Mouse (Mus musculus) liver, embryonic 12.5 days (tissue): Measurements from ENCODE around the gene Ccdc157. TPM values are rescaled to one million over a fixed set of nuclear protein-coding genes. Genes with fewer than 3 reads are reported as not detected.

Experiments
- ATAC-seq: fragments of 200-750 bp; cut with Nextera tagmentation; 2 replicates; pipeline ENCODE4 v1.8.0; 2017; ENCODE audit warnings: moderate number of reproducible peaks, mild to moderate bottlenecking, moderate library complexity
- H3K27ac ChIP-seq: fragments of 300-500 bp; sonication (generic); 2 replicates; pipeline ENCODE4 v1.5.1; 2016; ENCODE audit warnings: mild to moderate bottlenecking
- H3K27me3 ChIP-seq: fragments of 300-500 bp; sonication (generic); replicated peaks from 2 replicates; pipeline ENCODE4 v1.6.1; 2016; ENCODE audit warnings: mild to moderate bottlenecking, moderate library complexity
- H3K36me3 ChIP-seq: fragments of 300-500 bp; sonication (generic); 2 replicates; pipeline ENCODE4 v1.6.1; 2016; ENCODE audit warnings: mild to moderate bottlenecking, moderate library complexity
- H3K4me1 ChIP-seq: fragments of 300-500 bp; sonication (generic); 2 replicates; pipeline ENCODE4 v1.6.1; 2016
- H3K4me2 ChIP-seq: fragments of 300-500 bp; sonication (generic); 2 replicates; pipeline ENCODE4 v1.6.1; 2016; ENCODE audit warnings: mild to moderate bottlenecking, moderate library complexity
- H3K4me3 ChIP-seq: fragments of 300-500 bp; sonication (generic); 2 replicates; pipeline ENCODE4 v1.5.1; 2016; ENCODE audit warnings: mild to moderate bottlenecking, moderate library complexity
- H3K9ac ChIP-seq: fragments of 300-500 bp; sonication (generic); 2 replicates; pipeline ENCODE4 v1.6.1; 2016; ENCODE audit warnings: mild to moderate bottlenecking, moderate library complexity
- H3K9me3 ChIP-seq: fragments of 300-500 bp; sonication (generic); replicated peaks from 2 replicates; pipeline ENCODE4 v1.6.1; 2016; ENCODE audit warnings: mild to moderate bottlenecking, moderate library complexity
- WGBS: fragments of 180-500 bp; shearing (Covaris S2); methylation state at CpG from one replicate; pipeline ENCODE4 v1.1.7; 2016; ENCODE audit not compliant: insufficient replicate concordance; 5-methylcytosine and 5-hydroxymethylcytosine counted together
- polyA plus RNA-seq: library from polyadenylated mRNA; unstranded; fragments of >200 nt; fragmentation: Nextera tagmentation; extraction: Ambion mirVana; gene quantifications from 2 replicates; pipeline ENCODE4 v1.2.1, GENCODE M21; 2016

The Ccdc157 gene
- 1.4 and 1.5 TPM in 2 replicates for polyA plus RNA-seq

GRCm38 (mm10) chr11:4159808-4160708 lies at the start of gene Ccdc157, which contains the start of gene Sf3a1:
Gene Ccdc157 (minus strand): TSS chr11:4160293.
Gene Sf3a1 (plus strand): TSS chr11:4160350.
- Histone ChIP-seq H3K9me3 (no peaks in the 10 kb centered on the region), H3K9ac (peak within 1 kb of the TSS; percentile 92), H3K4me1 (peaks cover 70% of the 10 kb centered on the region), H3K27me3 (no peaks in the 10 kb centered on the region), H3K27ac (peak within 1 kb of the TSS; percentile 83), H3K4me2 (peak within 1 kb of the TSS; percentile 96), H3K36me3 (peaks cover 41% of the 10 kb centered on the region), H3K4me3 (peak within 1 kb of the TSS; percentile 91)
- peak; percentile 94 for ATAC-seq
- 1% methylated on average over 54 of the region's 54 CpGs for WGBS

DNA sequence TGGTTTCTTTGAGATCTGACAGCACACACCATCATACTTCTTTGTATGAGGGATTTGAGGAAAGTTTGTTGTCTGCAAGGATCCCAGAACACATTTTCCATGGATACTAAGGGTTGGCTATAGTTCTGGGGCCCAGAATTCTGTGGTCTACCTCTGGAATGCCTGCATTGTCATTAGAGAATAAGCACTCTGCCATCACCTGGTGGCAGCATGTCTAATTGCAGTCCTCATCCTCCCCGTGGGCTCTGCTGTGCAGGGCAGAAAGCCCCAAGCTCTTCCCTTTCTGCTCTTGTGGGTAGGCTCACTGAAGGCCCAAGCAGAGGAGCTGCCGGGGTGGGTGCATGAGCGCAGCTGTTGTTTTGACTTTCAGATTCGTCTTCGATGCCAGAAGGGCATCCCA lies 49.5 kb upstream of the Ccdc157 start:
- no peak overlapping the region for H3K4me2 ChIP-seq
- peaks cover 3% of the 10 kb centered on the region; the same call in 1 of the 2 replicates for H3K4me1 ChIP-seq
- H3K9me3 ChIP-seq, result no peaks in the 10 kb centered on the region
- peaks cover 63% of the 10 kb centered on the region for H3K36me3 ChIP-seq
- H3K27ac ChIP-seq, result no peak overlapping the region
- no peaks in the 10 kb centered on the region for H3K27me3 ChIP-seq
- no peak overlapping the region for H3K4me3 ChIP-seq
- 70% methylated on average over 5 of the region's 5 CpGs for WGBS
- H3K9ac ChIP-seq, result no peak overlapping the region
- no peak for ATAC-seq

DNA sequence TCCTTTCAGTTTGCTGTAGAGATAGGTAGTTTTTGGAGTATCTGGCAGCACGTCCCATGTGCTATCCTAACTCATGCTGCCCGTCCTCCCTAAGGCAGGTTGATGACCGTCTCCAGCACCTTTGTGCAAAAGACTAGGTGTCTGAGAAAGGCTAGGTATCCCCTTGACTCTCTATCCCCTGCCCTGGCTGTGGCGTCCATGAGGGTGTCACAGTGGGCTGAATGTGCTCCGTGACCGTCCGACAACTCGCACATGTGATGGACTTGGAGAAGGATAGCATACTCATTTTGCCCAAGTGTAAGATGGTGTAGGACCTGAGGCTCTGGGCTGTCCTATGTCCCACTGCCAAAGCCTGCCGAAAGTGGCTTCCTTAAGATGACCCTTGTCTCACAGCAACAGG lies 47.6 kb upstream of the Ccdc157 start:
- Histone ChIP-seq H3K36me3 (peaks cover 49% of the 10 kb centered on the region), H3K9ac (no peak overlapping the region), H3K27ac (no peak overlapping the region), H3K9me3 (no peaks in the 10 kb centered on the region), H3K4me3 (no peak overlapping the region), H3K4me2 (no peak overlapping the region), H3K27me3 (no peaks in the 10 kb centered on the region), H3K4me1 (peaks cover 17% of the 10 kb centered on the region)
- WGBS, result 84% methylated on average over 9 of the region's 9 CpGs
- ATAC-seq, result no peak

DNA sequence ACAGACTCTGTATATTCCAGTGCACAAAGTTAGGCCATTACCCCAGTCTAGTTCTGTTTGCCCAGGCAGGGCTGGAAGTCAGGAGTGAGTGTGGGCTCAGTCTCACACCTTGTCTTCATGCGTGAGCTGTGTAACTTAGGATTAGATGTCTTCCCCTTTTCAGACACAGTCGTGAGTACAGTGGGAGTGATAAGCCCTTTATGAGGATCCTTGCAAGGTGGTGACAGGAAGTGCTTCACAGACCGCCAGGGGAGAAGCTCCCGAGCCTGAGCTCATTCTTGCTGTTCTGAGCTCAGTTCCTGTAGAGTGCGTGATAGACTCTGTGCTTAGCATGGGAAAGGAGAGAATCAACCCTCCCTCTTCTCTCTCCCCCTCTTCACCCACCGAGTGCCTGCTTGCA lies 46.5 kb upstream of the Ccdc157 start:
- Histone ChIP-seq H3K27me3 (no peaks in the 10 kb centered on the region), H3K4me2 (no peak overlapping the region), H3K36me3 (peaks cover 39% of the 10 kb centered on the region), H3K9me3 (no peaks in the 10 kb centered on the region), H3K4me3 (no peak overlapping the region), H3K4me1 (peaks cover 21% of the 10 kb centered on the region), H3K9ac (no peak overlapping the region), H3K27ac (no peak overlapping the region)
- WGBS, result 21% methylated on average over 6 of the region's 6 CpGs
- no peak for ATAC-seq

GRCm38 (mm10) chr11:4205951-4206350 lies 45.9 kb upstream of the Ccdc157 start:
- H3K27ac ChIP-seq, result no peak overlapping the region
- H3K4me3 ChIP-seq, result no peak overlapping the region
- H3K4me2 ChIP-seq, result no peak overlapping the region
- H3K36me3 ChIP-seq, result peaks cover 35% of the 10 kb centered on the region
- peaks cover 21% of the 10 kb centered on the region for H3K4me1 ChIP-seq
- 70% methylated on average over 7 of the region's 7 CpGs for WGBS
- no peak overlapping the region for H3K9ac ChIP-seq
- no peaks in the 10 kb centered on the region for H3K9me3 ChIP-seq
- no peaks in the 10 kb centered on the region for H3K27me3 ChIP-seq
- no peak for ATAC-seq

GRCm38 (mm10) chr11:4205097-4205655 lies 45.1 kb upstream of the Ccdc157 start:
- H3K27me3 ChIP-seq, result no peaks in the 10 kb centered on the region
- H3K4me1 ChIP-seq, result peaks cover 21% of the 10 kb centered on the region
- H3K36me3 ChIP-seq, result peaks cover 28% of the 10 kb centered on the region
- no peak overlapping the region for H3K4me3 ChIP-seq
- no peak overlapping the region for H3K9ac ChIP-seq
- H3K4me2 ChIP-seq, result no peak overlapping the region
- H3K9me3 ChIP-seq, result no peaks in the 10 kb centered on the region
- no peak for ATAC-seq
- H3K27ac ChIP-seq, result no peak overlapping the region
- WGBS, result 83% methylated on average over 5 of the region's 5 CpGs

GRCm38 (mm10) chr11:4203705-4204074 lies 43.6 kb upstream of the Ccdc157 start:
- Histone ChIP-seq H3K27me3 (no peaks in the 10 kb centered on the region), H3K9me3 (no peaks in the 10 kb centered on the region), H3K4me1 (peaks cover 21% of the 10 kb centered on the region), H3K9ac (peak overlapping the region; percentile 4; the same call in 1 of the 2 replicates), H3K4me2 (no peak overlapping the region), H3K27ac (peak overlapping the region; percentile 33), H3K4me3 (no peak overlapping the region), H3K36me3 (peaks cover 16% of the 10 kb centered on the region)
- WGBS, result 35% methylated on average over 2 of the region's 2 CpGs
- no peak for ATAC-seq

DNA sequence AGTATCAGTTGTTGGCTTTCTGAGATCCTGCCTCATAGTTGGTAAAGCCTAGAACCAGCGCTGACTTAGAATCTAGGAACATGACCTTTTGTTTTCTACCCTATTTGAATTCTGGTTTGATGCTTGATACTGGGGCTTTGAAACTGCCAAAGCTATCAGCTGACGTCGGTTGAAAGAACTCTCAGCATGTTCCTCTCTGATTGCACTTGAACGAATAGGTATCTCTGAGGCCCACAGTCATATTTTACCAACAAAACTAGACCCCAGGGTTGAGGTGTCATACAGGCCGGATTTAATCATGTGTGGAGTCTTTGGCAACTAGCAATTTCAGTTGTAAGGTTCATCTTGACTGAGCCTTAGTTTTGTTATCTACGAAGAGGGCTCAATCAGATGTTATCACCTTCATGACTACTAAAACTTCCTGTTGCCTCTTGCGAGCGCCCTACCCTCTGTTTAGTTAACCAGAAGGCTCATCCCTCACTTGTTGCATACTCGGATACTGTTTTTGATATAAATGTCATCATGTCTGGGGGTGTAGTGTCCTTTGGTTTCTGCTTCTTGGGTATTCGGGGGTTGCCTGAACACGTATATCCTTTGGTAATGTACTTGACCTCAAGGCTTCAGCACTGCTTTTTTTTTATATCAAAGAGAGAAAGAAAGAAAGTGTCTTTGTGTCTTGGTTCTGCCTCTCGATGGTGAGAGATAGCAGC lies 43.1 kb upstream of the Ccdc157 start:
- H3K4me2 ChIP-seq, result no peak overlapping the region

GRCm38 (mm10) chr11:4201981-4202700 lies 42.0 kb upstream of the Ccdc157 start:
- Histone ChIP-seq H3K9me3 (no peaks in the 10 kb centered on the region), H3K27me3 (no peaks in the 10 kb centered on the region), H3K36me3 (peaks cover under 1% of the 10 kb centered on the region), H3K9ac (no peak overlapping the region), H3K4me2 (no peak overlapping the region), H3K4me3 (no peak overlapping the region), H3K4me1 (peaks cover 21% of the 10 kb centered on the region), H3K27ac (no peak overlapping the region)
- ATAC-seq, result no peak
- 74% methylated on average over 11 of the region's 11 CpGs for WGBS

More for the DNA sequence above, 43.1 kb upstream of the Ccdc157 start:
- WGBS, result 45% methylated on average over 12 of the region's 12 CpGs
- H3K27me3 ChIP-seq, result no peaks in the 10 kb centered on the region
- no peaks in the 10 kb centered on the region for H3K9me3 ChIP-seq
- peak overlapping the region; percentile 33 for H3K27ac ChIP-seq
- H3K4me3 ChIP-seq, result no peak overlapping the region
- H3K9ac ChIP-seq, result peak overlapping the region; percentile 4; the same call in 1 of the 2 replicates
- H3K4me1 ChIP-seq, result peaks cover 21% of the 10 kb centered on the region
- peaks cover 11% of the 10 kb centered on the region for H3K36me3 ChIP-seq
- ATAC-seq, result no peak

GRCm38 (mm10) chr11:4197691-4198090 lies 37.6 kb upstream of the Ccdc157 start:
- Histone ChIP-seq H3K4me1 (peaks cover 8% of the 10 kb centered on the region), H3K4me3 (no peak overlapping the region), H3K27me3 (no peaks in the 10 kb centered on the region), H3K27ac (no peak overlapping the region), H3K9me3 (no peaks in the 10 kb centered on the region), H3K9ac (no peak overlapping the region), H3K4me2 (no peak overlapping the region), H3K36me3 (no peaks in the 10 kb centered on the region)
- 76% methylated on average over 1 of the region's 1 CpGs for WGBS
- no peak for ATAC-seq

DNA sequence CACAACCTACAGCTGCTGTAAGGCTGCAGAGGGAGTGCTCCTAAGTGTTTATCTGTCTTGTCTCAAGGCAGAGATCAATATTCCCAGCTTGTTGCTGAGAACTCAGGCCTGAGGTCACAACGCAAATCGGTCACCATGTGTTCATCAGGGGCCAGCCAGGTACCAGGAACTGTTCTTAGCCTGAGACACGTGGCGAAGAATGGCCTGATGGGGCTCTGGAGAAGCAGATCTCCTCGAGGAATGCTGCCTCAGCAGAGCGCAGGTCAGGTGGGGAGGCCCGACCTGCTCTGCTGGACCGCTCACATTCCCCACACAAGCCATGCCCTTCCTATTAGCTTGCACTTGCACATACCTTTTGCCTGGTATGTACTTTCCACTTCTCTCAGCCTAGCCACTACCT lies 36.5 kb upstream of the Ccdc157 start:
- no peak overlapping the region for H3K27ac ChIP-seq
- no peaks in the 10 kb centered on the region for H3K36me3 ChIP-seq
- H3K9ac ChIP-seq, result no peak overlapping the region
- WGBS, result 68% methylated on average over 8 of the region's 8 CpGs
- H3K4me2 ChIP-seq, result no peak overlapping the region
- no peak for ATAC-seq
- no peaks in the 10 kb centered on the region for H3K9me3 ChIP-seq
- no peak overlapping the region for H3K4me3 ChIP-seq
- peaks cover 6% of the 10 kb centered on the region; the same call in 1 of the 2 replicates for H3K4me1 ChIP-seq
- H3K27me3 ChIP-seq, result no peaks in the 10 kb centered on the region
